In genomic region chr16:21625784-21626634, GRCm38 (mm10) we compare ENCODE assay signal across 1 mouse cellular context.
TF ChIP-seq lines count a peak whose summit lies in the region.

No protein-coding gene starts in this region.

TF ChIP-seq in CH12.LX, 34 proteins besides CTCF, POLR2A, EP300 and RAD21 (continued from another document):
- TF ChIP-seq CHD1 (IDR thresholded peaks at IDR 0.05; ENCODE audit: low read depth, low read length), result no peak
- no peak for TF ChIP-seq ELF1 (IDR thresholded peaks at IDR 0.05; ENCODE audit: low read depth, low read length)
- no peak for TF ChIP-seq GABPA (IDR thresholded peaks at IDR 0.05; ENCODE audit: insufficient replicate concordance, low read depth, low read length)
- no peak for TF ChIP-seq JUND (conservative IDR thresholded peaks at IDR 0.05; ENCODE audit: low read depth, low read length)
